ENCODE assay signal across 16 mouse cellular contexts in the genomic region with DNA sequence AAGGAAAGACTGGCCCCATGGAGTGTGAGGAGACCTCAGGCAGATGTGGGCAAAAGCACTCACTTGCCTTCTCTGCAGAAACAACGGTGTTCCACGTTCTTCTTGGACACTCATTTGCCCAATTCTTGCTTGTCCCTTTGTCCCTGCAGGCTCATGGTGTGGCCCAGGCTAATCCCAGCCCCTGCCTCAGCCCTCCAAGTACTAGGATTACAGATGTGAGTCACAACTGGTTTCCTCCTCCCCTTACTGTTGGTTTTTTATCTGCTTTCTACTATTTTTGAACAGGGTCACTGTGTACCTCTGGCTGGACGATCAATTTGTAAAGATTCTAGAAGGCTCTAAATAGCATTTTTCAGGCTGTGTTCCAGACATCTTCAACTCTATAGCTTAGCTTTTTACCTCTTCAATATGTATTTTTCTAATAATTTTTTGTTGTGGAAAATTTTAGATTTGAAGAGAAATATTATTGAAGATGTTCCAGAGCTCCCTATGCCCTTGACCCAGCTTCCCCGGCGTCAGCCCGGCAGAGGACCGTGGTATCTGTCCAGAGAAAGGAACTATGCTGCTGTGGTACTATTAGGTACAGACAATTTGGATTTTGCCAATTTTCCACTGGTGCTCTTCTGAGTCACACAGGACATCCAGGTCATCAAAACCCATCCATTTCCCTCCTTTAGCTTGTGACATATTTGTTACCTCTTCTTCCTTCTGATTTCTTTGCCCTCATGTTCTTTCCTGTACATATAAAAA.
DNase-seq lines count a peak whose midpoint lies in the region; TF ChIP-seq lines count a peak whose summit lies in the region.
"Had no signal": no experiment of that assay in that cellular context is flagged by ENCODE, and none has a peak within 500 bp of the region (broad histone marks: within the 10 kb centered on the region; RNA-seq: fewer than 3 reads in every experiment).

No protein-coding gene starts in this region.

- H3K27me3 ChIP-seq in testis, adult 2 months (ENCODE audit: control insufficient read depth, insufficient read depth, low read length) = no peaks in the 10 kb centered on the region
- H3K27me3 ChIP-seq in cerebellum, adult 2 months (ENCODE audit: control insufficient read depth, insufficient read depth, low read length) = no peaks in the 10 kb centered on the region
- H3K27me3 ChIP-seq: embryonic facial prominence, embryonic 13.5 days; forebrain, embryonic 12.5 days had no signal

- no peak overlapping the region for H3K4me3 ChIP-seq in testis, adult 2 months (ENCODE audit: control insufficient read depth, low read depth, low read length)
- H3K4me3 ChIP-seq in cerebellum, adult 2 months (replicated peaks; ENCODE audit: insufficient read depth, low read depth, low read length) = no peak overlapping the region
- H3K4me3 ChIP-seq: embryonic facial prominence, embryonic 13.5 days; forebrain, embryonic 12.5 days; heart, adult 2 months; heart, embryonic 12.5 days had no signal

- TF ChIP-seq CTCF in testis, adult 2 months (IDR thresholded peaks at IDR 0.05; ENCODE audit: control insufficient read depth, insufficient read depth, insufficient replicate concordance, low read depth, low read length) = no peak
- TF ChIP-seq CTCF in cerebellum, adult 2 months (IDR thresholded peaks at IDR 0.05; ENCODE audit: borderline replicate concordance, insufficient read depth, low read depth, low read length) = no peak

- no peak for TF ChIP-seq POLR2A in testis, adult 2 months (IDR thresholded peaks at IDR 0.05; ENCODE audit: control insufficient read depth, low read depth, low read length)
- no peak for TF ChIP-seq POLR2A in cerebellum, adult 2 months (IDR thresholded peaks at IDR 0.05; ENCODE audit: borderline replicate concordance, insufficient read depth, low read length)

- no peak for DNase-seq in testis, postnatal 14 days (ENCODE audit: low spot score)
- peak; percentile 43 for DNase-seq in adrenal gland, adult 8-10 months
- peak; percentile 62 to 64 for DNase-seq in adrenal gland, postnatal 36 days
- no peak for DNase-seq in adipocyte (ENCODE audit: low spot score)
- no peak for DNase-seq in cerebellum, adult 2 months
- DNase-seq: B cell, adult 2 months; cerebellum, adult 11-12 months; cerebellum, adult 9-11 months; cerebellum, postnatal 36 days; gastrocnemius, postnatal 14 days; heart, adult 2 months; heart, postnatal 36 days had no signal

- H3K4me1 ChIP-seq in testis, adult 2 months (ENCODE audit: control insufficient read depth, insufficient read depth, low read length) = peaks cover 2% of the 10 kb centered on the region; the same call in 1 of the 2 replicates
- no peaks in the 10 kb centered on the region for H3K4me1 ChIP-seq in cerebellum, adult 2 months (ENCODE audit: control insufficient read depth, insufficient read depth, low read length)
- H3K4me1 ChIP-seq: embryonic facial prominence, embryonic 13.5 days had no signal

- WGBS in cerebellum, adult 2 months = 76% methylated on average over 7 of the region's 7 CpGs

- peak overlapping the region; percentile 55 for H3K27ac ChIP-seq in testis, adult 2 months (ENCODE audit: control insufficient read depth, insufficient read depth, low read depth, low read length)
- no peak overlapping the region for H3K27ac ChIP-seq in cerebellum, adult 2 months (ENCODE audit: insufficient read depth, low read length)
- H3K27ac ChIP-seq: embryonic facial prominence, embryonic 13.5 days; forebrain, embryonic 12.5 days; heart, adult 2 months had no signal

- no peaks in the 10 kb centered on the region for H3K36me3 ChIP-seq in testis, adult 2 months (ENCODE audit: control insufficient read depth, insufficient read depth, low read length)
- H3K36me3 ChIP-seq: embryonic facial prominence, embryonic 13.5 days; forebrain, embryonic 12.5 days; heart, embryonic 12.5 days had no signal

Comparison
In these comparisons a context has a peak if more than half of its experiments do, and no peak if none do; other contexts are left out.
1. DNase-seq: peak in adrenal gland, adult 8-10 months (single experiment) and adrenal gland, postnatal 36 days (2 of 2); none in testis, postnatal 14 days (single experiment), adipocyte (single experiment) and cerebellum, adult 2 months (0 of 2).